11 mouse cellular contexts compared by ENCODE assay signal in the genomic region with DNA sequence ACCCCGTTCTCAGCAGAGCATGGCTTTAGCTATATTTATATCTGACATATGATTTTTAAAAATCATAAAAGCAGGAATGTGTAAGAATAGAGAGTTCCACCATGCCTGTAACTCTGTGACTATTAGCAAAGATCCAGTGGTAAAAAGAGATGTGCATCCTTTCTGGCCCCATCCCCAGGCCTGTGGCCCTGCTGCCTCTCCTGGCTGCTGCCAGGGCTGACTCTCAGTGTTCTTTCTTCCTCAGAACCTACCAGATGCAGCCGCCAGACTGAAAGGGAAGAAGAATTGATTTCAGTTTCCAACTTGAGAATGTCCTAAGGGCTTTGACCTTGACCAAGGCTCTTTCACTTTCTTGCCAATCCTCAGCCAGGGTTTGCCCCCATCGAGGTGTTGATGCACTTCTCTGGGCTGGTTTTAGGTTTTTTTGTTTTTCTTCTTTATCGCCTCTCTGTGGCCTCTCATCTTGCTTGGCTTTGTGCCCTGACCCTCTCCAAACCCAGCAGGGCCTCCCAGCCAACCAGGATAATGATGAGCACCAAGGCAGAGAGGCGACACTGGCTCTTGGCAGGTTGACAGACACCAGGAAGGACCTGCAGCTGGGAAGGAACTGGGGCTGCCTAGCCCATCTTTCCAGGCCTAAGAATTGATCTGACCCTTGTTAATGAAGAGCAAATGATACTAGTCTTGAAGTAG.
A peak's percentile ranks its signal among the peaks of the same experiment; 100 is the strongest.
DNase-seq lines count a peak whose midpoint lies in the region; ATAC-seq lines count a peak whose summit lies in the region.
"Had no signal": no experiment of that assay in that cellular context is flagged by ENCODE, and none has a peak within 500 bp of the region (broad histone marks: within the 10 kb centered on the region; RNA-seq: fewer than 3 reads in every experiment).

No protein-coding gene starts in this region.

- H3K9ac ChIP-seq in forebrain, embryonic 14.5 days (ENCODE audit: low read length): no peak overlapping the region
- no peak overlapping the region for H3K9ac ChIP-seq in forebrain, embryonic 16.5 days (replicated peaks; ENCODE audit: low read depth, low read length)
- H3K9ac ChIP-seq: embryonic facial prominence, embryonic 13.5 days; kidney, embryonic 15.5 days had no signal

- intact Hi-C loops in left cerebral cortex, postnatal 4 days (cut with DNase I): no loop called here
- intact Hi-C loops in left cerebral cortex, postnatal 14 days (cut with DNase I): no loop called here

- H3K4me2 ChIP-seq in forebrain, embryonic 14.5 days (ENCODE audit: low read length): no peak overlapping the region
- no peak overlapping the region for H3K4me2 ChIP-seq in forebrain, embryonic 16.5 days (ENCODE audit: low read length)
- H3K4me2 ChIP-seq: embryonic facial prominence, embryonic 13.5 days; kidney, embryonic 15.5 days had no signal

- H3K36me3 ChIP-seq in forebrain, embryonic 14.5 days (ENCODE audit: control insufficient read depth, insufficient read depth, low read length): no peaks in the 10 kb centered on the region
- H3K36me3 ChIP-seq in forebrain, embryonic 16.5 days (ENCODE audit: control insufficient read depth, insufficient read depth): no peaks in the 10 kb centered on the region
- no peaks in the 10 kb centered on the region for H3K36me3 ChIP-seq in embryonic facial prominence, embryonic 10.5 days (replicated peaks)
- H3K36me3 ChIP-seq: embryonic facial prominence, embryonic 13.5 days; kidney, embryonic 15.5 days had no signal

- no peaks in the 10 kb centered on the region for H3K27me3 ChIP-seq in forebrain, embryonic 14.5 days (replicated peaks; ENCODE audit: control insufficient read depth, insufficient read depth, low read length)
- H3K27me3 ChIP-seq in forebrain, embryonic 16.5 days (replicated peaks; ENCODE audit: control insufficient read depth, insufficient read depth, low read length): no peaks in the 10 kb centered on the region
- no peaks in the 10 kb centered on the region for H3K27me3 ChIP-seq in embryonic facial prominence, embryonic 10.5 days (replicated peaks; ENCODE audit: low read depth, poor library complexity, severe bottlenecking)
- H3K27me3 ChIP-seq: embryonic facial prominence, embryonic 13.5 days; kidney, embryonic 15.5 days had no signal

- H3K4me3 ChIP-seq in forebrain, embryonic 14.5 days (ENCODE audit: low read depth, low read length): no peak overlapping the region
- no peak overlapping the region for H3K4me3 ChIP-seq in forebrain, embryonic 16.5 days (replicated peaks; ENCODE audit: low read length)
- no peak overlapping the region for H3K4me3 ChIP-seq in embryonic facial prominence, embryonic 10.5 days
- H3K4me3 ChIP-seq: embryonic facial prominence, embryonic 13.5 days; kidney, embryonic 15.5 days had no signal

- H3K9me3 ChIP-seq in forebrain, embryonic 14.5 days (replicated peaks; ENCODE audit: control insufficient read depth, low read length): no peaks in the 10 kb centered on the region
- H3K9me3 ChIP-seq in forebrain, embryonic 16.5 days (ENCODE audit: control insufficient read depth, low read length): no peaks in the 10 kb centered on the region
- H3K9me3 ChIP-seq in embryonic facial prominence, embryonic 10.5 days: no peaks in the 10 kb centered on the region
- H3K9me3 ChIP-seq: embryonic facial prominence, embryonic 13.5 days; kidney, embryonic 15.5 days had no signal

- 37% methylated on average over 5 of the region's 5 CpGs for WGBS in forebrain, embryonic 14.5 days
- 41% methylated on average over 5 of the region's 5 CpGs for WGBS in forebrain, embryonic 16.5 days
- 66% methylated on average over 5 of the region's 5 CpGs for WGBS in embryonic facial prominence, embryonic 10.5 days

- H3K4me1 ChIP-seq in forebrain, embryonic 14.5 days (ENCODE audit: control insufficient read depth, insufficient read depth, low read length): no peaks in the 10 kb centered on the region
- H3K4me1 ChIP-seq in forebrain, embryonic 16.5 days (replicated peaks; ENCODE audit: control insufficient read depth, insufficient read depth, low read length): peaks cover 6% of the 10 kb centered on the region; the same call in 1 of the 2 replicates
- no peaks in the 10 kb centered on the region for H3K4me1 ChIP-seq in embryonic facial prominence, embryonic 10.5 days
- H3K4me1 ChIP-seq: embryonic facial prominence, embryonic 13.5 days; kidney, embryonic 15.5 days had no signal

- no peak for ATAC-seq in forebrain, embryonic 14.5 days
- ATAC-seq in forebrain, embryonic 16.5 days: no peak
- ATAC-seq: lung, postnatal 0 days had no signal

- peak; percentile 23 for DNase-seq in forebrain, embryonic 14.5 days (ENCODE audit: low spot score)
- DNase-seq in left cerebral cortex, postnatal 4 days: peak; percentile 86
- no peak for DNase-seq in left cerebral cortex, postnatal 14 days (ENCODE audit: low spot score in 2 of 2)
- DNase-seq in adrenal gland, postnatal 10 days: peak; percentile 35
- peak; percentile 71 for DNase-seq in cerebellum, adult 9-11 months
- DNase-seq in embryonic facial prominence, embryonic 10.5 days (ENCODE audit: low spot score): no peak
- DNase-seq in left cerebral cortex, adult 8-10 months (ENCODE audit: low spot score in 2 of 2): no peak

- H3K27ac ChIP-seq in forebrain, embryonic 14.5 days (ENCODE audit: low read depth, low read length): no peak overlapping the region
- no peak overlapping the region for H3K27ac ChIP-seq in forebrain, embryonic 16.5 days (ENCODE audit: low read length)
- H3K27ac ChIP-seq in embryonic facial prominence, embryonic 10.5 days (replicated peaks): no peak overlapping the region
- H3K27ac ChIP-seq: embryonic facial prominence, embryonic 13.5 days; kidney, embryonic 15.5 days had no signal

Comparison
In these comparisons a context has a peak if more than half of its experiments do, and no peak if none do; other contexts are left out.
1. DNase-seq: peak in forebrain, embryonic 14.5 days (single experiment), left cerebral cortex, postnatal 4 days (single experiment), adrenal gland, postnatal 10 days (single experiment) and cerebellum, adult 9-11 months (single experiment); none in left cerebral cortex, postnatal 14 days (0 of 2), embryonic facial prominence, embryonic 10.5 days (single experiment) and left cerebral cortex, adult 8-10 months (0 of 2).